Mouse (Mus musculus) heart, postnatal 10 days (tissue): ENCODE results near the gene Olfr1316. TPM values are rescaled to one million over a fixed set of nuclear protein-coding genes. Genes with fewer than 3 reads are reported as not detected.

Source experiments
- DNase-seq, 2 experiments: peaks; one replicate each; pipeline ENCODE4 v3.0.0; 2021
- intact Hi-C: fragments of 180-260 bp; cut with DNase I; formaldehyde crosslinking; loops from one replicate; pipeline ENCODE4 v1.15.1; 2025
- total RNA-seq, 2 experiments: library from RNA; stranded (reverse); gene quantifications; 2 replicates each; pipeline ENCODE4 v1.2.3; 2021

Olfr1316 gene
- not detected for total RNA-seq

DNA sequence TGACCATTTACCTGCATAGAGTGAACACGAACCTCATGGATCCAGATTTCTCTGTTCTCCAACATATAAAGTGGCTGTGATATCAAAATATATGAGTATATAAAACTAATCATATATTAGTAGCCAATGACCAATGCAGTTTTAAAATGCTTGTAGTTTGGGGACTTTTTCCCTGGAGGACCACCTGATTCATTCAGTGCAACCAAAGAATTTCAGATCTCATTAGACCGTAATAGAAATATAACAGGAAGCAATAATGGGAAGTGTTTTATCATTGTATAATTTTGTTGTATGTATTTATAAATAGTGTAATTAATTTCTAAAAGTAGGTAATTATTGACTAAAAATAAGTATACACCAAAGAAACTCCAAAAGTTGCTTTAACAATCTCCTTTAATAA, at the start of gene Olfr1316:
Gene Olfr1316 (minus strand): TSS at position 101 of the 400 bp plus-strand sequence.
- intact Hi-C loops = no loop called here
- no peak for DNase-seq

DNA sequence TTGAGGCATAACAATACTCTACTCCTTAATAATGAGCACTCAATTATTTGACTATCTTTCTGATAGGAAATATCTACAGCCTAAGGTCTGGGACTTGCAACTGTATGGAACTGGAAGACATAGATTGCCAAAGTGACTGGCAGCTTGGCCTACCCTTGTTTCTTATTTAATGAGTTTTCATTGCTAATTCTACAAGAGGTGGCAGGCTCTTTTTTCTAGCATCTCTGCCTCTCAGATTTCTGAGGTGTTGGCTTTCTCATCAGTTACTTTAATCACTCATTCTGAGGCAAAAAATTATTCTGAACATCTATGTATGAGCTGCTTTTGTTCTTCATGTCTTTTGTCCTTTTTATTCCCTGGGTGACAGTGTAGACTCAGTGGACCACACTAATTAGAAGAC, 19.1 kb upstream of the Olfr1316 start, which contains the start of gene Olfr1318:
Gene Olfr1318 (plus strand): TSS at position 301 of the 400 bp plus-strand sequence.
- no peak for DNase-seq
- intact Hi-C loops = no loop called here

DNA sequence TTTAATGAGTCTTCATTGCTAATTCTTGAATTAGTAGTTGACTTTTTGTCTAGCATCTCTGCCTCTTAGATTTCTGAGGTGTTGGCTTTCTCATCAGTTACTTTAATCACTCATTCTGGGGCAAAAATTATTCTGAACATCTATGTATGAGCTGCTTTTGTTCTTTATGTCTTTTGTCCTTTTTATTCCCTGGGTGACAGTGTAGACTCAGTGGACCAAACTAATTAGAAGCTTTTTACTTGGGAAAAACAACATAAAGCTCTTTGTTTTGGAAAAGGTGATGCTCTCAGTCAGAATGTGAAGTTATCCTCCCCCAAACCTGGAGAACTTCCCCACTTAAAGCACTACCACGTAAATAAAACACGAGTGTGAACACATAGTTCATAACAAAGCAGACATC, 5.3 kb upstream of the Olfr1316 start, which contains the start of gene Olfr1317:
Gene Olfr1317 (plus strand): TSS at position 301 of the 400 bp plus-strand sequence.
- no peak for DNase-seq
- intact Hi-C loops = no loop called here

DNA sequence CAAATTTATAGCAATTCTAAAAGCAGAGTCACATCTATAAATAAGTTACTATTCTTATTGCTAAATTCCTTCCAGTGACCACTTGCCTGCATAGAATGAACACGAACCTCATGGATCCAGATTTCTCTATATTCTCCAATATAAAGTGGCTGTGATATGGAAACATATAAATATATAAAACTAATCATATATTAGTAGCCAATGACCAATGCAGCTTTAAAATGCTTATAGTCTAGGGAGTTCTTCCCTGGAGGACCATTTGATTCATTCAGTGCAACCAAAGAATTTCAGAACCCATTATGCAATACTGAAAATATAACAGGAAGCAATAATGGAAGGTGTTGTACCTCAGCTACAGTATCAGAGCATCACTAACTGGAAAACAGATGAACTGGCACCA, 19.4 kb downstream of the Olfr1316 start, which contains the start of gene Olfr1315-ps1:
Gene Olfr1315-ps1 (minus strand): TSS at position 101 of the 400 bp plus-strand sequence.
- no peak for DNase-seq
- intact Hi-C loops = no loop called here

DNA sequence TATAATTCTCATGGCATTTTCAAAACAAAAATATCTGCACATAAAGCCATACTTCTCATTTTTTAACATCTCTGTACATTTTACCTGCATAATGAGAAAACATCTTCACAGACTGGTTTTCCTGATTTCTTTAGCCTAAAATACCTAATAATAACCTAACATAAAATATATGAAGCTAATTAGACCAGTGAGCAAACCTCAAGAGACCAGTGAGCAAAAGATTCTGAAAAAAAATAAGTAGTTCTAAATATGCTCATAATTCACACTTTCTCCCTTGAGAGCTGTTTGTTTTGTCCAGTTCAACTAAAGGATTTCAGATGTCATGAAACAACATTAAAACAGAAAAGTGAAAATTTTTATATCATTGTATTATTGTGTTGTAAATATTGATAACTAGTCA, 38.1 kb downstream of the Olfr1316 start, which contains the start of gene Olfr1314:
Gene Olfr1314 (minus strand): TSS at position 101 of the 400 bp plus-strand sequence.
- no peak for DNase-seq
- intact Hi-C loops = no loop called here

DNA sequence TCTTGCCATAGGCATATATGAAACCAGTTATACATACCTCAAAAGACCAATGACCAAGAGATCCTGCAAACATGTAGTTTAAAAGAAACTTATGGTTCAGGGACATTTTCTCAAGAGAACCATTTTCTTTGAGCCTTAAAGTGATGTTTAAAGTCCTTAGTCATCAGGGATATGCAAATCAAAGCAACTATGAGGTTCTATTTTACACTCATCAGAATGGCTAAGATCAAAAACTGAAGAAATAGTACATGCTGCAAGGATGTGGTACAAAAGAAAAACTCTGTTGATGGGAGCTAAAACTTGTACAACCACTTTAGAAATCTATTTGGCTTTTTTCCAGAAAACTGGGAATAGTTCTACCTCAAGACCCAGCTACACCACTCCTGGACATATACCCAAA, 57.0 kb downstream of the Olfr1316 start, which contains the start of gene Olfr1313:
Gene Olfr1313 (minus strand): TSS at position 101 of the 400 bp plus-strand sequence.
- intact Hi-C loops = no loop called here
- no peak for DNase-seq

Other genes with a start within 250 kb of the Olfr1316 start
- gene Olfr1306, start 218.7 kb downstream of the Olfr1316 start, total RNA-seq = not detected
- gene Olfr1307, start 185.5 kb downstream of the Olfr1316 start, total RNA-seq = under 1 TPM in 1 of 2 experiments, not detected in 1; 0.02 TPM
- not detected for gene Olfr1308, start 170.0 kb downstream of the Olfr1316 start, total RNA-seq
- gene Olfr1309, start 144.7 kb downstream of the Olfr1316 start, total RNA-seq = not detected
- not detected for gene Olfr1310, start 122.3 kb downstream of the Olfr1316 start, total RNA-seq
- gene Olfr1311, start 110.6 kb downstream of the Olfr1316 start, total RNA-seq = not detected
- gene Olfr1312, start 84.7 kb downstream of the Olfr1316 start, total RNA-seq = not detected
- not detected for gene Olfr1313, start 57.1 kb downstream of the Olfr1316 start, total RNA-seq
- not detected for gene Olfr1314, start 38.2 kb downstream of the Olfr1316 start, total RNA-seq
- not detected for gene Olfr1315-ps1, start 19.5 kb downstream of the Olfr1316 start, total RNA-seq
- gene Olfr1317, start 5.4 kb upstream of the Olfr1316 start, total RNA-seq = not detected
- gene Olfr1318, start 19.2 kb upstream of the Olfr1316 start, total RNA-seq = not detected
- gene Lpcat4, start 104.5 kb upstream of the Olfr1316 start, total RNA-seq = 1 to 10 TPM; 5.8 to 6.0 TPM
- not detected for gene Nutm1, start 124.3 kb upstream of the Olfr1316 start, total RNA-seq
- 10 to 100 TPM; 63.9 to 67.6 TPM for gene Nop10, start 126.9 kb upstream of the Olfr1316 start, total RNA-seq
- gene Slc12a6, start 130.8 kb upstream of the Olfr1316 start, total RNA-seq = 10 to 100 TPM; 37.1 to 43.3 TPM
- gene Gm21985, start 131.3 kb upstream of the Olfr1316 start, total RNA-seq = 1 to 10 TPM in 1 of 2 experiments, under 1 TPM in 1; 0.31 to 1.3 TPM
- 10 to 100 TPM; 66.9 to 71.3 TPM for gene Emc4, start 233.1 kb upstream of the Olfr1316 start, total RNA-seq
- 10 to 100 TPM in 1 of 2 experiments, 1 to 10 TPM in 1; 9.4 to 10.8 TPM for gene Katnbl1, start 244.2 kb upstream of the Olfr1316 start, total RNA-seq